Mouse (Mus musculus) ovary, postnatal 36 days (tissue): ENCODE measurements at regions not wholly inside any gene's neighbourhood (a gene's known extent, or its start where the extent isn't known, plus 50 kb on each side); places are given as distances from the start of the nearest gene placed in this dataset.

ENCODE experiments used
- DNase-seq: peaks from one replicate; pipeline ENCODE4 v3.0.0; 2022; ENCODE audit warnings: low spot score, mixed read lengths

- DNase-seq: no peak
Measured at GRCm38 (mm10) chr15:7005142-7005541, 85.3 kb upstream of the Lifr start.

GRCm38 (mm10) chr15:7006271-7006670, 84.1 kb upstream of the Lifr start:
- DNase-seq: no peak

DNA sequence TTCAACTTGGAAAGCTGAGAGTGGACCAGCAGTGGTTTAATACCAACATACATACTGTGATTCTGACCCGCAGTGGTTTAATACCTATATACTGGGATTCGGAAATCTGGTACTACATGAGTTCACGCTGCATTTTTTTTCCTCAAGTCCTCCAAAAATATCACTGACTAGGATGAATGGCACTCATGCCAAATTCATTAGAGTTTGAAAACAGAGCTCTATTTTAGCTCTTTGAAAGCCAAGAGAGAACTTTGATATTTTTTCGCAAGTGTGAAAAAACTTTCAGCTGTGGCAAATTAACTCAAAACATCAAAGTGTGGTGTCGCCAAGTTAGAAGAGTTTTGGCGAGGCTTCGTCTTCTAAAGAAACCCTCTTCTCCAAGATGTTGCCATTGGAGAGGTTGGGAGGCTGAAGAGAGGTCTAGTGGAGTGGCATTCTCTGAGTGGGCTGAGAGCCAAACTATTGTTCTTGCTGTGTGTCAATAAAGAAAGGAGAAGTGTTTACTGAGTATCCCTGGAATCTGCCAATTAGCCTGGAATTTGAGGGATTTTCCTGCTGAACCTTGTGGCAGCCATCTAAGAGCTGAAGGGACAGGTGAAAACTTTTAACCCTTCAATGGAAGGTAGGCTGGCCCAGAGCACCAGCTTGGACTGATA, 81.6 kb upstream of the Lifr start:
- no peak for DNase-seq

GRCm38 (mm10) chr15:7010966-7011695, 79.3 kb upstream of the Lifr start:
- DNase-seq: no peak

GRCm38 (mm10) chr15:7011696-7012070, 78.7 kb upstream of the Lifr start:
- DNase-seq: no peak

DNA sequence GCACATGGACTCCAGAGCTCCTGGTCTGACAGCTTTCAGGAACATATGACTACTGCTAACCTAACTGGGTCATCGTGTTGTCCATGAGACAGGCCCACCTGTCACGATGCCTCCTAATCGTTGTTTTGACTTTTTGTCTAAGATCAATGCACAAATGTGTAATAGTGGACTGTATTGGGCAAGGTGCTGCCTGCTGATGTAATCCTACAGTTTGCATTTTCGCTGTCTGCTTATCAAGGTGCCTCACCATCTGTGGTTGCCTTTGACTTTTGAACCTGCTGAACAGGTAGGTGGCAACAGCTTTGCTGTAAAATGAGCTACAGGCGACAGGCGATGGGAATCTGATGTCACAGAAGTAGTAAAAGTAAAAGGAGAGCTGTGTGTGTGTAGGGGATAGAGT, 78.0 kb upstream of the Lifr start:
- DNase-seq: no peak

DNA sequence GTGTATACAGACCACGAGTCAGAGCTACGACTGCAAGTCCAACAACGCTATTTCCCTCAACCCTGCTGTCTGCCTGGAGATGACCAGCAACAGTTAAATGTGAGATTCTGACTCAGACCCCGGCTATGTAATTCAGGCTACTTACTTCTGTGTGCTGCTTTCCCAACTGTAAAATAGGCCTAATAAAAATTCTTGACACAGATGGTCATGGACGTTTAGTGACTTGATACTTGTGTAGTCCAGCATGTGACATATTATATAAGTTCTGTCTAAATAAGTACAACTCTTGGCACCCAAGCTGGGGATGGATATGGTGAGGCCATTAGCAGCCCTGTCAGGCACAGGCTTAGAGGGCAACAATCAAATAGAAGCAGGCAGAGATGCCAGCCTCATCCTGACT, 77.4 kb upstream of the Lifr start:
- DNase-seq: no peak

DNA sequence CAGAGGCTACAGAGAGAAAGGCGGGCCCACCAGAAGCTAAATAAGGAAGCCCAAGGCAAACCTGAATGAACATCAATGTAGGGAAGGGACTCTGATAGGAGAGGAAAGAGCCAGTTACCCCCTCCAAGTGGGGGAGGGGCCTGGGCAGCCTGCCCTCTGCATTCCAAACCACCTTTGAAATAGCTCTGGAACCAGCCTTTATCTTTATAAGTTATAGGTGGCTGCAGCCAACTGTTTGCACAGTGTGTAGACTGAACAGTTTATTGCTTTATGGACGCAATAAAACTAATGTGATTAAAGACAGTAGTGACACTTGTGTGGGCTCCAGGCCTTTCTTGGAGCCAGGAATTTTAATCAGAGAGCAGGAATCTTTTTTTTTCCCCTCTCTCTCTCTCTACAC, 75.4 kb upstream of the Lifr start:
- DNase-seq: no peak

- no peak for DNase-seq
Measured at GRCm38 (mm10) chr15:7016018-7016417, 74.4 kb upstream of the Lifr start.

DNA sequence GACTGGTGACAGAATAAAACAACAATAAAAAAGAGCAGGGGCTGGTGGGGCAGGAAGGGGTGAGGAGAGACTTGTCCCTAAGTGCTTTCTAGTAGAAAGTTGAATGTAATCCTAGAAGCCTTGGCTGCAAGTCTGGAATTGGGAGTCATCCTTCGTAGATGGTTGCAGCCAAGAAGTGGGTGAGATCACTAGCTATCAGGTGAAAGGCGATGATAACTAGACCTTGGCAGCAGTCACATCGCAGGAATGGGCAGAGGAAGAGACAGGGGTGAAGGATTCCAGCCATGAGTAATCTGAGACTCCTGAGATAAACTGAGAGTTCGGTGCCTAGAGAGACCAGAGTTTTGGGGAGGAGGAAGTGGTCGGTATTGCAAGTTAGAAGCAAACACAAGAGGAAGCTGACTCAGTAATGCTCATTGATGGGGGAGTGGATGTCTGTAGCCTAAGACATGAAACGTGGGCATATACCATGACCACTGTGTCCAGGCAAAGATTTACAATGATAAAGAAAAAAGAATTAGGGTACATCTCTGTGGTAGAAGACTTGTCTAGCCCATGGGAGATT, 73.1 kb upstream of the Lifr start:
- DNase-seq: no peak

GRCm38 (mm10) chr15:7022660-7023059, 67.8 kb upstream of the Lifr start:
- DNase-seq: no peak

DNA sequence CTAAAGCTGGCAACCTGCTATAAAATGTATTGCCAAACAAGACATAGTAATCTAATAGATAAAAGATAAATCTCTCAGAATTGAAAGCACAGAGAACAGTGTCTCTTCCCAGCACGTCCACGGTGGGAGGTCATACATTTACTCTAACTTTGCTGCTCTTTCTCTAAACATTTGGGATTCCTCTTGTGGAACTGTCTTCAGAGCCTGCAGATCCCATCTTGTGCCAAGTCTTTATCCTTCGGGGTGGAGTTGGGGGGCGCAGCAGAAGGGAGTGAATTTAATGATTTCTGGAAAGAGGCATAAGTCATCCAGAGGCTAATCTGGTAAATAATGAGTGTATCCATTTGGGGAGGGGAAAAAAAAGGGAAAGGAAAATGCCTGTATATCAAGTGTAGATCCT, 65.2 kb upstream of the Lifr start:
- no peak for DNase-seq

GRCm38 (mm10) chr15:7031297-7032043, 58.9 kb upstream of the Lifr start:
- no peak for DNase-seq

- DNase-seq: no peak
Measured at GRCm38 (mm10) chr15:7037475-7037874, 52.9 kb upstream of the Lifr start.

GRCm38 (mm10) chr15:7039119-7039518, 51.3 kb upstream of the Lifr start:
- peak; percentile 41 for DNase-seq

DNA sequence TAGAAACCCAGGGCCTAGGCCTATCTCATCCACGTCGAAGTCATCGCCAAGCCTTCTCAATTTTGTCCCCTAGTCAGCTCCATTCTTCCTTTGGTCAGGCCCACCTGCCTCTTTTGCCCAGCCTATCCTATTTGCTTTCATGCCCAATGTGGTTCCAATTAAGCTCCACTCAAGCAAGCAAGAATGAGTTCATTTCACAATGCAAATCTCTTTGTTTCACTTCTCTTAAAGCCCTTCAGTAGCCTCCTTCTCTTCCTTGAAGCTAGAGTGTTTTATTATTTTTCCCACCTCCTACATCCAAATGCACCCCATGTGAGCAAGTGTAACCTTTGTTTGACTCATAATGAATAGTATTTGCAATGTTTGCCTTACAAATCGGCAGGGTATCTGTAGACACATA, 50.6 kb upstream of the Lifr start:
- DNase-seq: no peak
